Mouse (Mus musculus): ENCODE results near the gene Arhgap22.

DNA sequence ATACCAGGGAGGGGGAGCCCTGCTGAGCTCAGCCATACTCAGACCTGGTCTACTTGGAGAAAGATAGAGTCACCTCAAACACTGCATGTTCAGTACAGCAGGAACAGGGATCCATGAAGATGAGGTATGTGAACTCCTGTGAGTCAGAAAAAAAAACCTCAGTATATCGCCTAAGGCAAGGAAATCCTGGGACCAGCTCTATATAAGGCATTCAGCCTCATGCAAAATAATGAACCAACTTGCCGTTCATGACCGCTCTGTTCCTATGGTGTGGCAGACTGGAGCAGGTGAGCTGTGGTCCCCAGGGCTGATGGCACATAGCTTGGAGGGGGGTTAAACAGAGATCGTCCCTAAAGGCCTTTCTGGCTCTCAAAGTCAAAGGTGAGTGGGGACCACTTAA is 68.6 kb downstream of the Arhgap22 start:
- TF ChIP-seq CHD2 (IDR thresholded peaks at IDR 0.05; ENCODE audit: low read depth, low read length) = no peak
- no peak for TF ChIP-seq ZNF384 (IDR thresholded peaks at IDR 0.05; ENCODE audit: low read depth, low read length)
- TF ChIP-seq HCFC1 (IDR thresholded peaks at IDR 0.05; ENCODE audit: borderline replicate concordance, insufficient read depth, low read length) = no peak
- no peak for TF ChIP-seq ZC3H11A (IDR thresholded peaks at IDR 0.05; ENCODE audit: borderline replicate concordance, low read depth, low read length)
